Mouse (Mus musculus) adrenal gland, postnatal 10 days (tissue): ENCODE data around the gene Tbata. TPM values are rescaled to one million over a fixed set of nuclear protein-coding genes. Genes with fewer than 3 reads are reported as not detected.

Experiments
- DNase-seq: peaks from one replicate; pipeline ENCODE4 v3.0.0; 2021; ENCODE audit warnings: mixed read lengths
- total RNA-seq, 2 experiments: library from RNA; stranded (reverse); gene quantifications; 2 replicates each; pipeline ENCODE4 v1.2.3; 2021

Tbata gene
- total RNA-seq, 2 experiments from 2014 or later: not detected

GRCm38 (mm10) chr10:61167333-61168096 is 4.2 kb upstream of the Tbata start:
- no peak for DNase-seq

DNA sequence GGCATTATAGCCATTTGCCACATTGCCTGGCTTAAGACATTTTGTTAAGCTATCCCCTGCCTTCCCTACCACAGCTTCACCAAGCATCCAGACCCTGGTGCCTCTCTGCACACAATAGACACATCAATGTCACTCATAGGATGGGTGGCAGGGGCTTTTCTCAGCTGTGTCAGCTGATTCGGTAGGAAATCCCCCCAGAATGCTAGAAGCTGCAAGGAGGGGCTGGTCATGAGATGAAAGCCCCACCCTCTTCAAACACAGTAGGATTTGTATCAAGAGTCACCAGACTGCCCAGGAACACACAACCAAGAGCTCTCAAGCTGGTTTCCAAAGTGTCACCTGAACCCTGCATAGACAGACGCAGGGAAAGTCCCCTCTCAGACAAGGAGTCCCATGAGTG is 3.4 kb upstream of the Tbata start:
- DNase-seq: no peak

DNA sequence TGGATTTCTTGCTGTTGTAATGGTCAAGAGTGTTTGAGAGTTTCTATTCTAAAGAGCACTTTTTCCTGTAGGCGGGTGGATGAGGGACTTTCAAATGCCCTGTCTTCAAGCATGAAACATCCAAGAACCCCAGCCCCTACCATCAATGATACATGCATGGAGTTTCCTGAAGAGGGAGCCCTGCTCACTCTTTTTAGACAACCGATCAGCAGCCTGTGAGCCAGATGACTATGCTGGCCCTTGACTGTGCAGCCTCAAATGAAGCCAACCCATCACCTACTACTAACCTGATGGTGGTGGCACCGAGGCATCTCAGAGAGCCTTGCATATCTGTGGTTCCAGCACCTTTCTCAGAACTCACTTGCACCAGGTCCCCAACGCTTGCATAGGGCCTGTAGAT is 742 bp downstream of the Tbata start:
- no peak for DNase-seq

GRCm38 (mm10) chr10:61174711-61175441 is 3.1 kb downstream of the Tbata start:
- no peak for DNase-seq

- peak; percentile 35 for DNase-seq
Measured at GRCm38 (mm10) chr10:61175442-61176204, 3.9 kb downstream of the Tbata start.

GRCm38 (mm10) chr10:61176221-61176790 is 4.6 kb downstream of the Tbata start:
- DNase-seq: no peak

DNA sequence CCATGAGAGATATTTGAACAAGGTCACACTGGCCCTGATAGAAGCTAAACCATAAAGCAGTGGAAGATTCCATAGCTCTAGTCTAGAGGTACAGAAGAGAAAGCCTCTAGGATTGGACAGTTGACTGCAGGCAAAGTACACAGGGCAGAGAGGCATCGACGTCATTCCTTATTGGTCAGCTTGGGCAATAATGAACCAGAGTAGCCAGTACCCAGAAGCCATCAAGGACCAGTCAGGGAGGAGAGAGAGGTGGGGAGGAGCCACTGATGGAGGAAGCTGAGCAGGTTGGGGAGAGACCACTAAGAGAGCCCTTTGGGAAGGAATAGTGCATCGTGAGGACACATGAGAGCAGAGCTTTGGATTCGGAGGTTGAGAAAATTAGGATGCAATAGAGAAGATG is 6.0 kb downstream of the Tbata start:
- no peak for DNase-seq

DNA sequence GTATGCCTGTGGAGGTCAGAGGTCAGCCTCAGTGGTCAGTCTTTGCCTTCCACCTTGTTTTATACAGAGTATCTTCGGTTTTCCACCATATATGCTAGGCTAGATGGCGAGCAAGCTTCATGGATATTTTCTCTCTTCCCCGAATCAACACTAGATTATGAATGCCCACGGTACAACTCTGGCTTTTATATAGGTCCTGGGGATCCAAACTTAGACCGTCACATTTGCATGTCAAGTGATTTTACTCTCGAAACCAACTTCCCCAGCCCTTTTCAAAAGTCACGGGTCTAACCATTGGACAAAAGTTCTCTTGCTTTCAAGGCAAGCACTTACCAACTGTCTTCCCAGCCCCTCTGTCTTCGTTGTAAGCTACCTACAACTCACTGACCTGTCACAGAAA is 6.9 kb downstream of the Tbata start:
- DNase-seq: no peak

- DNase-seq: peak; percentile 34
Measured at GRCm38 (mm10) chr10:61179927-61180326, 8.2 kb downstream of the Tbata start.

DNA sequence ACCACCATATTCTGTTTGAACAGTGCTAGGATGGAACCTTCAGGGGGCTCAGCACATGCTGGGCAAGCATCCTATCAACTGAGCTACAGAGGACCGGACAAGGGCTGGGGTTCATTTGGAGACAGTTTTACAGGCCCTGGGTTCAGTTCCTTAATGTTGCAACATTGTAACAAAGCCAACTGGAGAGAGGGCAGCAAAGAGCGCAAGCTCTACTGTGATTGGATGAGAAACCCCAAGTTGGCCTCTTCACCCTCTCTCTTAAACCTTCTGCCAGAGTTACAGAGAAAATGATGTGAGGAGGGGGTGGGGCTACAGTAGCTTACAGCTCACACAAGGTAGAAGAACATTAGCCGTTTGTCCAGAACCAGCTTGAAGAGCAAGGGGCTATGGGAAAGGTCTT is 15.2 kb downstream of the Tbata start:
- no peak for DNase-seq

DNA sequence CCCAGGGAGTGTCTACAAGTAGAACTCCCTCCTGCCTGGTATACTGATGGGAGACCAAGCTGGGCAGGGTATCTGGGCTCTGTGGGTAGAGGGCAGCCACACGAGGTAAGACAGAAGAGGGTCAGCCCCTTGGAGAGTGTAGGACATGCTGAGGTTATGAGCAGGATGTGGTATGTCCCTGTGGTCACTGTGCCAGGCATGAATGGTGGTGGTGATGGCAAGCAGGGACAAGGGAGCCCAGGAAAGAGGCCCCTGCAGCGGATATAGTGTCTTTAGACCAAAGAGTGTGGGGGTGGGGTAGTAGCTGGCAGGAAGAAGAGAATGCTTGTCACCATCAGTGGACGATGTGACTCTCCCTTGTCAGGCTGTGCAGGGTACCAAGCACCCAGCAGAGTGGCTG is 16.3 kb downstream of the Tbata start:
- DNase-seq: no peak

- DNase-seq: no peak
Measured at GRCm38 (mm10) chr10:61194611-61195010, 22.9 kb downstream of the Tbata start.

GRCm38 (mm10) chr10:61195216-61195615 is 23.5 kb downstream of the Tbata start:
- no peak for DNase-seq

GRCm38 (mm10) chr10:61195718-61196291 is 24.1 kb downstream of the Tbata start:
- DNase-seq: no peak

- DNase-seq: peak; percentile 82
Measured at GRCm38 (mm10) chr10:61199566-61200213, 27.9 kb downstream of the Tbata start.

GRCm38 (mm10) chr10:61200232-61200820 is 28.6 kb downstream of the Tbata start:
- no peak for DNase-seq

GRCm38 (mm10) chr10:61200998-61201397 is 29.2 kb downstream of the Tbata start:
- DNase-seq: no peak

- no peak for DNase-seq
Measured at GRCm38 (mm10) chr10:61201596-61202318, 30.0 kb downstream of the Tbata start.

GRCm38 (mm10) chr10:61203930-61204329 is 32.2 kb downstream of the Tbata start:
- no peak for DNase-seq

- no peak for DNase-seq
Measured at GRCm38 (mm10) chr10:61208114-61208684, 36.4 kb downstream of the Tbata start.
